In genomic region chr6:100333745-100334144, GRCm38 (mm10) we compare ENCODE assay signal across 13 mouse cellular contexts.
"Had no signal": no experiment of that assay in that cellular context is flagged by ENCODE, and none has a peak within 500 bp of the region (broad histone marks: within the 10 kb centered on the region; RNA-seq: fewer than 3 reads in every experiment).

No protein-coding gene starts in this region.

- H3K36me3 ChIP-seq: limb, embryonic 15.5 days; liver, embryonic 15.5 days; midbrain, embryonic 10.5 days had no signal

- H3K9ac ChIP-seq: limb, embryonic 15.5 days; liver, embryonic 15.5 days; lung, embryonic 14.5 days had no signal

- ATAC-seq: midbrain, embryonic 16.5 days had no signal

- H3K27ac ChIP-seq: limb, embryonic 15.5 days; liver, embryonic 15.5 days; midbrain, embryonic 10.5 days; stomach, postnatal 0 days had no signal

- DNase-seq: kidney, postnatal 36 days; layer of hippocampus, adult 9-11 months; layer of hippocampus, postnatal 36 days; lung, embryonic 14.5 days; lung, postnatal 10 days; lung, postnatal 4 days; right cerebral cortex, adult 18-20 months; thymus, postnatal 4 days had no signal

- H3K4me3 ChIP-seq: limb, embryonic 15.5 days; liver, embryonic 15.5 days; midbrain, embryonic 10.5 days had no signal

- H3K4me2 ChIP-seq: limb, embryonic 15.5 days; liver, embryonic 15.5 days; lung, embryonic 14.5 days had no signal

- H3K9me3 ChIP-seq: limb, embryonic 15.5 days; liver, embryonic 15.5 days; midbrain, embryonic 10.5 days had no signal
